Mouse (Mus musculus): ENCODE measurements at regions not wholly inside any gene's neighbourhood (a gene's known extent, or its start where the extent isn't known, plus 50 kb on each side); places are given as distances from the start of the nearest gene placed in this dataset.

DNA sequence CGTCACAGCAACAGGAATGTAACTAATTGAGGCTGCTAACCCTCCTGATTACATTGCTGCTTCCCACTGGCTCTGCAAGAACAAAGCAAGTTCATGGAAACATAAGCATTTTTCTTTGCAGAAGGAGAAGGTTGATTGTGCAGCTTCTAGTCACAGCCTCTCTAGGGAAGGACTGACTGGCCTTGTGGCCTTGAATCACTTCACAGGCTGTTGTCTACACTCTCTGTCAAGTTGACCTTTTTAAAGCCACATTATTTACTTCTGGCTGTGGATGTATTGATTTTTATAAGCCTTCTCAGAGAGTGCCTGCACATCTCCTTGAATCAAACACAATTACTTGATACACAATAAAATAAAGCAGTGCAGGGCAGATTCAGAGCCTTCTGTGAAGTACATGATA is 251.8 kb upstream of the Myo3a start:
- no peaks in the 10 kb centered on the region for H3K4me1 ChIP-seq (ENCODE audit: insufficient read depth, low read length)
- no peaks in the 10 kb centered on the region for H3K27me3 ChIP-seq (ENCODE audit: insufficient read depth, low read length)
- no peak overlapping the region for H3K27ac ChIP-seq (ENCODE audit: low read length)
- no peaks in the 10 kb centered on the region for H3K9me3 ChIP-seq (ENCODE audit: low read length)
- ATAC-seq (ENCODE audit: low FRiP score, low TSS enrichment), result no peak
- H3K4me2 ChIP-seq (replicated peaks; ENCODE audit: low read depth, low read length), result no peak overlapping the region
- no peak overlapping the region for H3K9ac ChIP-seq (replicated peaks; ENCODE audit: low read length)
- 34% methylated on average over 1 of the region's 1 CpGs for WGBS
- H3K4me3 ChIP-seq (ENCODE audit: low read length), result no peak overlapping the region
- H3K36me3 ChIP-seq (ENCODE audit: insufficient read depth, low read length), result no peaks in the 10 kb centered on the region

DNA sequence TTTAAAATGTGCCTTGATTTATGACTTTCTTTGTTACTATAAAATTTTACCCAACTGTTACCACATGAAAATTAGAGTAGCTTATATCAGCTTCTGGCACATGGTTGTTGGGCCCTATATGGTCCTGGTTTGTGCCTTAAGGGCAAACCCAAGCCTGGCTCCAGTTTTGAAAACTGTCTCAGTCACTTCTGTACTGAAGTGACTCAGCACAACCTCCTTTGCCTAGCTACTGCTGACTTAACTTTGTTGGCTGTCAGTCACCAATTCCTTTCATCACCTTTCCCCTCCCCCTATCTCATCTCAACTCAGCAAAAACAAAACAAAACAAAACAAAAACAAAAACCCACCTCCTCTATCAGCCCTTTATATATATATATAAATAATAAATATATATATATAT is 251.0 kb upstream of the Myo3a start:
- Histone ChIP-seq H3K9ac (replicated peaks; ENCODE audit: low read length) (no peak overlapping the region), H3K27ac (ENCODE audit: low read length) (no peak overlapping the region)
- no peak for ATAC-seq (ENCODE audit: low FRiP score, low TSS enrichment)

GRCm38 (mm10) chr2:21976831-21977230 is 250.5 kb upstream of the Myo3a start:
- Histone ChIP-seq H3K36me3 (ENCODE audit: insufficient read depth, low read length) (no peaks in the 10 kb centered on the region), H3K27ac (ENCODE audit: low read length) (no peak overlapping the region), H3K4me2 (replicated peaks; ENCODE audit: low read depth, low read length) (no peak overlapping the region), H3K9ac (replicated peaks; ENCODE audit: low read length) (no peak overlapping the region), H3K4me3 (ENCODE audit: low read length) (no peak overlapping the region), H3K4me1 (ENCODE audit: insufficient read depth, low read length) (no peaks in the 10 kb centered on the region), H3K27me3 (ENCODE audit: insufficient read depth, low read length) (no peaks in the 10 kb centered on the region), H3K9me3 (ENCODE audit: low read length) (no peaks in the 10 kb centered on the region)
- 73% methylated on average over 2 of the region's 2 CpGs for WGBS
- ATAC-seq (ENCODE audit: low FRiP score, low TSS enrichment), result no peak

More for the DNA sequence above, 251.0 kb upstream of the Myo3a start:
- no peak overlapping the region for H3K4me2 ChIP-seq (replicated peaks; ENCODE audit: low read depth, low read length)
- no peak overlapping the region for H3K4me3 ChIP-seq (ENCODE audit: low read length)
- H3K4me1 ChIP-seq (ENCODE audit: insufficient read depth, low read length), result no peaks in the 10 kb centered on the region
- no peaks in the 10 kb centered on the region for H3K27me3 ChIP-seq (ENCODE audit: insufficient read depth, low read length)
- H3K9me3 ChIP-seq (ENCODE audit: low read length), result no peaks in the 10 kb centered on the region
- H3K36me3 ChIP-seq (ENCODE audit: insufficient read depth, low read length), result no peaks in the 10 kb centered on the region

GRCm38 (mm10) chr2:21980177-21980576 is 247.1 kb upstream of the Myo3a start:
- ATAC-seq (ENCODE audit: low FRiP score, low TSS enrichment), result no peak
- Histone ChIP-seq H3K4me1 (ENCODE audit: insufficient read depth, low read length) (no peaks in the 10 kb centered on the region), H3K27ac (ENCODE audit: low read length) (no peak overlapping the region), H3K9ac (replicated peaks; ENCODE audit: low read length) (no peak overlapping the region), H3K4me3 (ENCODE audit: low read length) (no peak overlapping the region), H3K9me3 (ENCODE audit: low read length) (no peaks in the 10 kb centered on the region), H3K27me3 (ENCODE audit: insufficient read depth, low read length) (no peaks in the 10 kb centered on the region), H3K36me3 (ENCODE audit: insufficient read depth, low read length) (no peaks in the 10 kb centered on the region), H3K4me2 (replicated peaks; ENCODE audit: low read depth, low read length) (no peak overlapping the region)
- WGBS, result 88% methylated on average over 9 of the region's 9 CpGs

GRCm38 (mm10) chr2:22024438-22024837 is 202.9 kb upstream of the Myo3a start:
- no peaks in the 10 kb centered on the region for H3K27me3 ChIP-seq (ENCODE audit: insufficient read depth, low read length)
- WGBS, result 88% methylated on average over 2 of the region's 2 CpGs

DNA sequence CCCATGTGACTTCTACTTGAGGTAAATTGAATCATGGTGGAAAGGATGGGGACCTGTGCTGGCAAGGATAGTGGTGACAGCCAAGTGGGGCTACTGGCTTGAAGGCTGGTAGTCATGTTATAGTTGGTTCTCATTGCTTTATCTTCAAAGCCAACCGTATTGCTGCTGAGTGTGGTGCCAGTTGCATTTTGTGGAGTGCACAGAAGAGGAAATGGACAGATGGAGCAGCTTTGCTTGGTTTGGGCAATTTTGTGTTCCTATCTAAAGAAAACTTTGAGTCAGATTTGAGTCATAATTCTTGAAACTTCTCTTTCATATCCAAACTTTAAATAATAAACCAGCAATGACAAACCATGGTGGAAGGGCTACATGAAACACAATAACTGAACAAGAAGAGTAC is 200.5 kb upstream of the Myo3a start:
- H3K27me3 ChIP-seq (ENCODE audit: insufficient read depth, low read length), result no peaks in the 10 kb centered on the region
- WGBS, result 80% methylated on average over 1 of the region's 1 CpGs
- no peaks in the 10 kb centered on the region for H3K9me3 ChIP-seq (ENCODE audit: low read length)
- no peaks in the 10 kb centered on the region for H3K4me1 ChIP-seq (ENCODE audit: insufficient read depth, low read length)
- no peak overlapping the region for H3K27ac ChIP-seq (ENCODE audit: low read length)
- no peak for ATAC-seq (ENCODE audit: low FRiP score, low TSS enrichment)
- no peak overlapping the region for H3K4me3 ChIP-seq (ENCODE audit: low read length)
- no peak overlapping the region for H3K9ac ChIP-seq (replicated peaks; ENCODE audit: low read length)
- H3K36me3 ChIP-seq (ENCODE audit: insufficient read depth, low read length), result no peaks in the 10 kb centered on the region
- no peak overlapping the region for H3K4me2 ChIP-seq (replicated peaks; ENCODE audit: low read depth, low read length)

More at GRCm38 (mm10) chr2:22024438-22024837, 202.9 kb upstream of the Myo3a start:
- ATAC-seq (ENCODE audit: low FRiP score, low TSS enrichment), result no peak
- no peaks in the 10 kb centered on the region for H3K4me1 ChIP-seq (ENCODE audit: insufficient read depth, low read length)
- no peaks in the 10 kb centered on the region for H3K36me3 ChIP-seq (ENCODE audit: insufficient read depth, low read length)
- no peak overlapping the region for H3K4me2 ChIP-seq (replicated peaks; ENCODE audit: low read depth, low read length)
- no peak overlapping the region for H3K4me3 ChIP-seq (ENCODE audit: low read length)
- no peaks in the 10 kb centered on the region for H3K9me3 ChIP-seq (ENCODE audit: low read length)
- no peak overlapping the region for H3K27ac ChIP-seq (ENCODE audit: low read length)
- no peak overlapping the region for H3K9ac ChIP-seq (replicated peaks; ENCODE audit: low read length)

DNA sequence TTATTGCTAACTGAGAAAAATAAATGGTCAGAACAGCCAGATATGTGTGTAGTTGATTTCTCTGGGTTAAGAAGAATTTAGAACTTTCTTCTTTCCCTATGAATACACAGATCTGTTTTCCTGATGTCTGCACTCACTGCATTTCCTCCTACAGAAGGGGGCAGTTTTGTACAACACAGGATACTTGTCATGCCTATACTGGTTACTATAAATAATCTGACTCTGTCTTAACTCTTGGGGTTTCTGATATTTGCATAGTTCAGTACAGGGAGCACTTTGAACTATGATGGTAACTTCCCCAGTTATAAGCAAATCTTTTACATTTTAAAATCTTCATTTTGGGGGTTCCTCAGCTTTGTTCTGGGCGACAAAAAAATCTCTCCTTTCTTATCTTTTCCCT is 198.7 kb upstream of the Myo3a start:
- Histone ChIP-seq H3K27me3 (ENCODE audit: insufficient read depth, low read length) (no peaks in the 10 kb centered on the region), H3K9ac (replicated peaks; ENCODE audit: low read length) (no peak overlapping the region), H3K4me1 (ENCODE audit: insufficient read depth, low read length) (no peaks in the 10 kb centered on the region), H3K36me3 (ENCODE audit: insufficient read depth, low read length) (no peaks in the 10 kb centered on the region), H3K27ac (ENCODE audit: low read length) (no peak overlapping the region), H3K4me2 (replicated peaks; ENCODE audit: low read depth, low read length) (no peak overlapping the region), H3K4me3 (ENCODE audit: low read length) (no peak overlapping the region), H3K9me3 (ENCODE audit: low read length) (no peaks in the 10 kb centered on the region)
- no peak for ATAC-seq (ENCODE audit: low FRiP score, low TSS enrichment)
- WGBS, result 62% methylated on average over 1 of the region's 1 CpGs

- H3K27ac ChIP-seq (ENCODE audit: low read length), result no peak overlapping the region
- H3K4me2 ChIP-seq (replicated peaks; ENCODE audit: low read depth, low read length), result no peak overlapping the region
- H3K36me3 ChIP-seq (ENCODE audit: insufficient read depth, low read length), result no peaks in the 10 kb centered on the region
- H3K9ac ChIP-seq (replicated peaks; ENCODE audit: low read length), result no peak overlapping the region
- WGBS, result 61% methylated on average over 8 of the region's 8 CpGs
- no peaks in the 10 kb centered on the region for H3K4me1 ChIP-seq (ENCODE audit: insufficient read depth, low read length)
- no peaks in the 10 kb centered on the region for H3K9me3 ChIP-seq (ENCODE audit: low read length)
- no peak for ATAC-seq (ENCODE audit: low FRiP score, low TSS enrichment)
- H3K27me3 ChIP-seq (ENCODE audit: insufficient read depth, low read length), result no peaks in the 10 kb centered on the region
- no peak overlapping the region for H3K4me3 ChIP-seq (ENCODE audit: low read length)
Measured at GRCm38 (mm10) chr2:22029022-22029803, 198.1 kb upstream of the Myo3a start.

DNA sequence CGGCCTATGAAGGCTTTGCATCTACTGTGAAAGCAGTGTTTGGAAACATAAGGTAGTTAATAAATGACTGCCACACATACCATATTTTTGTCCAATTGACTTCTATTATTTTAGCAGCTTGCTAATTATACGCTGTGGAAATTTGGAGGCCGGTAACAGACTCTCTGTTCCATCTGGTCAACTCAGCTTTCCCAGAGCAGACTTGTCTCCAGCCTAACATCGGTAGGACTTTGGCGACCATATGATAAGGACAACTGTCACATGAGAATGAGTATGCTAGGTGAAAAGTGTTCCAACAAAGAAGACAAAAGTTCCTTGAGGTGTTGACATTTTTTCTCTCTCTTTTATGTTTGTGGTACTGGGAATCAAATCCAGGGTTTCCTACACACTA is 197.5 kb upstream of the Myo3a start:
- no peak for ATAC-seq (ENCODE audit: low FRiP score, low TSS enrichment)
- no peaks in the 10 kb centered on the region for H3K36me3 ChIP-seq (ENCODE audit: insufficient read depth, low read length)
- no peaks in the 10 kb centered on the region for H3K27me3 ChIP-seq (ENCODE audit: insufficient read depth, low read length)
- H3K4me2 ChIP-seq (replicated peaks; ENCODE audit: low read depth, low read length), result no peak overlapping the region
- no peaks in the 10 kb centered on the region for H3K4me1 ChIP-seq (ENCODE audit: insufficient read depth, low read length)
- H3K4me3 ChIP-seq (ENCODE audit: low read length), result no peak overlapping the region
- no peaks in the 10 kb centered on the region for H3K9me3 ChIP-seq (ENCODE audit: low read length)
- 84% methylated on average over 5 of the region's 5 CpGs for WGBS
- H3K27ac ChIP-seq (ENCODE audit: low read length), result no peak overlapping the region
- H3K9ac ChIP-seq (replicated peaks; ENCODE audit: low read length), result no peak overlapping the region

DNA sequence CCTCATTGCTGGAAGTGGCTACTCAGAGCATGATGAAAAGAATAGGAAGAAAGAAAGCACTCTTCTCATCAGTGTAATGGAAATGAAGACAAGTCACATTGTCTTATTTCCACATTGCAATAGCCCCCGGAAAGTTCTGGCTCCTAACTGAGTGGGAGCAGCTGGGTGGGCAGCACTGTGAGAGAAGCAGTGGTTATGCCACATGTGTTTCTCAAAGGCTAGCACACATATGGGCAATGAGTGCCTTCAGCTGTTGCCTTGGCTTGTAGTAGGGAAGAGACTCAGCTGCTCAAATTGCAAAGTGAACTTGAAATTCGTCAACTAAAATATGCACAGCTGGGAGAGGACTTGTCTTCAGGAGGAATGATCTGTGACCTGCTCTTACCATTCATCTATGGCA is 190.5 kb upstream of the Myo3a start:
- Histone ChIP-seq H3K27me3 (ENCODE audit: insufficient read depth, low read length) (no peaks in the 10 kb centered on the region), H3K9me3 (ENCODE audit: low read length) (no peaks in the 10 kb centered on the region), H3K4me1 (ENCODE audit: insufficient read depth, low read length) (no peaks in the 10 kb centered on the region), H3K4me2 (replicated peaks; ENCODE audit: low read depth, low read length) (no peak overlapping the region), H3K27ac (ENCODE audit: low read length) (no peak overlapping the region), H3K4me3 (ENCODE audit: low read length) (no peak overlapping the region), H3K9ac (replicated peaks; ENCODE audit: low read length) (no peak overlapping the region), H3K36me3 (ENCODE audit: insufficient read depth, low read length) (no peaks in the 10 kb centered on the region)
- no peak for ATAC-seq (ENCODE audit: low FRiP score, low TSS enrichment)
- WGBS, result 73% methylated on average over 2 of the region's 2 CpGs
